Mouse (Mus musculus) lung, postnatal 10 days (tissue): ENCODE data around the gene Fam20b.

Source experiments
- DNase-seq: peaks from one replicate; pipeline ENCODE4 v3.0.0; 2021

The Fam20b gene

DNA sequence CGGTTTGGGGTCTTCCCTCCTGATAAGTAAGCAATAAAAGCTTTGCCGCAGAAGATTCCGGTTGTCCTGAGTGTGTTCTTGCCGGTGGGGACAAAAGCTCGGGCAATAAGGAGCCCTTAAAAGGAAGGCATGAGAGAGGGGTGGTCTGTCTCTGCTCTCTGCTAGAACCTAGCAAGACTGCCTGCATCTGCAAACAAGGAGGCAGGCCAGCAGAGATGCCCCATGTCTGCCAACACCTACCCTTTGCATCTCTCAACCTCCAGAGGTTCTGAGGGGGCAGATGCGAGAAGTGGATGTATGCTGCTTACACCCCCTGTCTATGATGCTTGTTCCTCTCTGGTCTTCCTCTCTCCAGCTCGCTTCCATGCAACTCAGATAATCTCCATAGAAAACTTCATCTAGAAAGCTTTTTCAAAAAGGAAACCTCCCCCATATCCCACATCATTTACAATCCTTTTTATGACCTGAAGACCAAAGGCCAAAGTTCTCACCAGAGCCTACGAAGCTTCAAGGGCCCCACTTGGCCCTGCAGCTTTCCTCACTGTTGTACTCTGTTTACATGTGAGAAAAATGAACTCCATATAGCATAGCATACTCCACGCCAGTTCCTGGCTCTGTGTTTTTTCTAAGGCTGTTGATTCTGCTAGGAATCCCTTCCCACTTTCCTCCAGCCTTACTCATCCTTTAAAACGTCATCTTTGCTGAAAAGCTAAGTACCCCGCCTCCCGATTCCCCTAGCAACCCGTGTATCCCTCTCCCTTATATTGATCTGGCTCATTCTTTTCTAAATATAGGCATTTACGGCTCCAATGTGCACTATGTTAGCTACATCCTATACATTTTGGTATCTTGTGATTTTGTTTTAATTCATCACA lies 8.6 kb upstream of the Fam20b start:
- DNase-seq, result no peak

DNA sequence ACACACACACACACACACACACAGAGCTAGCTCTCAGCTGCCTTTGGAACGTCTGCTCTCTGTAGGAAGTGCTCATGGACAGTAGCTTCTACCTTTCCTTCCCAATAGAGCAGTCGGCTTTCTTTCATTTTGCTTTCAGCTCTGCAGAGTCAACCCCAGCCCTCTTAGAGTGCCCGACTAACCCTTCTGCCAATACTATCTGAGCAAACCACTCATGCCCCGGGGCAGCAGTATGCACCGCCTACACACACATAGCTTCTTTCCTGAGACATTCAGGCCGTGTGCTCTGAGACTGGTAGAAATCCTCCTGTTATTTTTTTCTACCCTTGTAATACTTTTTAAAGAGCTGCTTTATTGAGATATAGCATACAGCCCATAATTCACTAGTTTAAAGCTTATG lies 3.2 kb upstream of the Fam20b start:
- DNase-seq, result no peak

DNA sequence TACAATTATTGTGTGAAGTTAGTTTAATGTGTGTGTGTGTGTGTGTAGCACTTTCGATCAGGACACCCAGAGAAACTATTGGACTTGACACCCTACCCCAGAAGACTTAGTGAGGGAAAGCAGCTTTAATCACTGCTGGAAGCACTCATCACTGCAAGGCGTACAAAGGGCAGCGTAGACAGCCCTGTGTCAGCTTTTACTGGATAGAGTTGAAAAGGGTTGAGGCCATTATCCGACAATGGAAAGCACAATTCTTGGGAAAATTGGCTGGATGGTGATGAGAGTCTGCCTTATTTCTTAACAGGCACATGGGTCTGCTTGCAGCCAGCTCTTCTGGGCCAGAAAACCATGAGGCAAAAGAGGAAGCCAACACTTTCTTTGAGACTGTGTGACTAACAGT lies 1.2 kb upstream of the Fam20b start:
- no peak for DNase-seq

DNA sequence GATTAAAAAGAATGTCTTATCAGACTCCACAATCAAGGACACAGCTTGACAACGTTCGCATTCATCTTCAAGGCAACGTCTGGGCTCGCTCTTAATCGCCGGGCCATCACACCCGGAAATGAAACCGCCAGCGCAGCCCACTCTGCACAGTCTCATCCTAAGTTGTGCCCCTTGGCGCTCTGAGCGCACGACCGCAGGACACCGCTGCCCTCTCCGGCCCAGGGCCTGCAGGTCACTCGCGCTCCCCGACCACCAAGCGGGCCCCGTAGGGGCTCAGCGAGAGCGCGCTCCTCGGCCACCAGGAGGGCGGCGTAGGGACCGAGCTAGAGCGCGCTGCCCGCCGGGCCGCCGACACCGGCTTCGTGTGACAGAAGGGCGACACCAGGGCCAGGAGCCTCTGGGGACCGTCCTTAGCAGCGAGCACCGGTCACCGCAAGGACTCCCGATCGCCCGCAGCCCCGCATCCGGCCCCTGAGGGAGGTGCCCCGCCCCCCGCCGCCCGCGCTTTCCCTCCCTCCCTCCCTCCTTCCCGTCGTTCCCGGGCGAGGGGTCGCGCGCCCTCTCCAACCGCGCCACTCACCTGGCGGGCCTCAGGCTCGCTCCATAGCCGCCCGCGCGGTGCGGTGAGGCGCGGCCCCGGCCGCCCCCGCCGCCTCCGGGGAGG lies 468 bp downstream of the Fam20b start:
- peak; percentile 64 for DNase-seq

DNA sequence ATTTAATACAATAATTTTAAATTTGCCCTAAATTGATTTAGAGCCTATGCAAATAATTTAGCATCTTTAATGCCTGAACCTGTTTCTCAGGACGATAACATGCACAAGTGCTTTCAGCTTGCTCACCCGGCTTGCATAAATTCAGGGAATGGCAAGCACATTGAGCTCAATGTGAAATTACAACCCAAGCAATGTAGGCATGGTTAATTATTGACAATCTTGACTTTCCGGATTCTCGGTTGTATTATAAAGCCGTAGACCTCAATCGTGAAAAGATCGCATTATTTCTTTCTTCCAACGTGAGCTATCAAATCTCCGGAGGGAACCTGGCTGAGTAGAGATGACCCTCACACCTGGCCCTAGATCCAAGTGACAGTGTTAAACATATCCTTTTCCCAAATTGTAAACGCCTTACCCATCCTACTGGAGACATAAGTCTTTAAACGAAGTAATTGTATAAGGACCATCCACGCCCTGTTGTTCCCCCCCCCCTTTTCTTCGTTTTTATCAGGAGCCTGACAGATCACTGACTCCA lies 1.1 kb downstream of the Fam20b start:
- DNase-seq, result no peak

DNA sequence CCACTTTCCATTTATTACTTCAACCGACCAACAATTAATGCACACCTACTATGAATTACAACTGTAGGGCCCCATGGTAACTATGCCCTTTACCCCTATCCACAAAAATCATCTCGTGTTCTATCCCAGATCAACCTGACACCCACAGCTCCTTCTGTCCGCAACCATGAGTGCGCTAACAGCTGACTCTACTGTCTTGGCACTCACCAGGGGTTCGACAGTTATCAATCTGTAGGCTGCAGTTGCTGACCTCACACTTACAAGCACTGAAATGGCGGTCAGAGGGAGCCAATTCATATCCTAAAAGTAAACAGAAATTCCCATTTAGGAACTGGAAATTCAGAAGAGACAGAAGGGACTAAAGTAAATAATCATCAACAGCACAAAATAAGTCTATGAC lies 2.2 kb downstream of the Fam20b start:
- DNase-seq, result no peak

DNA sequence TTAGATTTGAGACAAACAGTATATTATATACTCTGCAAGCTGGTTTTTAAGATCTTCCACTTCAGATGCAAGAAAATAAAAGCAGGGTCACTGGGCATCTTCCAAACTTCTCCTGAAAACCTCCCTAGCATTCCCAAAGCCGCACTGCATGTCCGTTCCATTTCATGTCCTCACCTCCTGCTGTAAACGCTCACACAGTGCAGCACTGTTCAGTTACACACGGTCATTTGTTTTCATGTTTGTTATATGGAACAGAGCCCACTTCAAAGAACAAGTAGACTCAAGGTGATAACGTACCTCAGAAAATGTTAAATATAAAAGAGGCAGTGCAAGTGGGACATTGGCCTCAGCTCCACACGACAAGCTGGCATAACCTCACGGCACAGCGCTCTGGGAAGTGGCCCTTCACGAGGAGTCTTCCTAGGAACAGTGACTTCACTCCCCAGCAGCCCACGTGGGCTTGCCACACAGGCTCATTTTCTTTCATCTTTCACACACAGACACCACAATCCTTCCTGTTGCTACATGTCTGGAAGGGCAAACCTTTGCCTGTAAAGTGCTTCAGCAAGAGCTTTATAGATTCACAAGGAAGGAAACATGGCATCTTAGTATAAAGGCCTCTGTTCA lies 8.3 kb downstream of the Fam20b start:
- no peak for DNase-seq

DNA sequence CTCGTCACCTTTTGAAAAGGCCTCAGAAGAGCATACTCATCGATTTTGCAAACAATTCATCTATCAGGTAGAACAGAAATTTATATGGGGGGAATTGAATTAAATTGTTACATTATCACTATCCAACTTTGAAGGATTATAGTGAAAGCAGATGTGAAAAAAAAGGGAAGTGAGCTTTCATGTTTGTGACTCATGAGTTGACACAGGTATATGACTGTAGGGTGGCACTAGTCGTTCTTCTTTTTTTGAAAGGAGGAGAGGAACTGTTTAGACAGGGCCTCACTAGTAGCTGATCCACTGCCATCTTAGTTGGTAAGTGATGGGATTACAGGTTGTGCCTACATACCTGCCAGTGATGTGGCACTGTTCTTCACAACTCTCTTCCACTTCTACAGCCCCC lies 10.2 kb downstream of the Fam20b start:
- no peak for DNase-seq

DNA sequence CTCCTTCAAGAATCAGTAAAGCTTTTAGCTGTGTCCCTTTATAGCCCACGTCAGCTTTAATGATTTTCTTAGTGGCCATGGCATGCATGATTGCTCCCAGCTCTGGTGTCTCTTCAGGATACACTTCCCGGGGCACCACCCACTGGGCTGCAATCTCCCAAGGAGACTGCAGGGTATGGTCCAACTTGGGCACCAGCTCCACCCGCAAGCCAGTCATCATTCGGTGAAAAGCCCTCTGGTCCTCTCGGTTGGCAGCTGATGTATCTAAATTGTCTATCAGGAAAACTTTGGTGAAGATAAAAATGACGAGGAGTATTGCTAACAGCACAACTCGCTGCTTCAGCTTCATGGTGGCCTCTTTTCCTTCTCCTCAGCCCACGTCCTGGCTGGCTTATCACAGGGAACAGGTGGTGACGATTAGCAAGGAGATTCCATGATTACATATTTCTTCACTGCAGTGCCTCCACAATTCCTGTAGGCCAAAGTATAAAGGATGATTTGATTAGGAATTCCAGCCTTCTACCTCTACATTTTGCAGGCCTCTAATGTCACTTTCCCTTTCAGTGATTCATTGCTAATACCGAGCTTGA lies 13.1 kb downstream of the Fam20b start:
- DNase-seq, result no peak

DNA sequence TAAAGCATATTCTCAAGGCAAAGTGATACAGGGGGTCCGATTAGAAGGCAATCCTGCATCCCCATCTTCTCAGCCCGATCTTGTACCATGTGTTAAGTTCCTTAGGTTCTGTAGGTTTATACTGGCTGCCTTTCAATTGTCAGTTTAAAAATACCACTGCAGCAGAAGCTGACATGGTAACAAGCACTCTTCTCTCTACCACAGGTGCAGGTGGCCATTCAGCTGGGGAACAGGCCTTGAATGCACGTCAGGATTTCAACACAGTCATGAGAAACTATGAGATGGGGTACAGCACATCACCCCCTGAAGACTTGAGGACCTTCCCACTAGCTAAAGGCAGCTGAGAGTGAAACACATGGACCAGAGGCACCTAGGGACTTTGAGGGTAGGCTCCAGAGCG lies 15.4 kb downstream of the Fam20b start:
- no peak for DNase-seq

DNA sequence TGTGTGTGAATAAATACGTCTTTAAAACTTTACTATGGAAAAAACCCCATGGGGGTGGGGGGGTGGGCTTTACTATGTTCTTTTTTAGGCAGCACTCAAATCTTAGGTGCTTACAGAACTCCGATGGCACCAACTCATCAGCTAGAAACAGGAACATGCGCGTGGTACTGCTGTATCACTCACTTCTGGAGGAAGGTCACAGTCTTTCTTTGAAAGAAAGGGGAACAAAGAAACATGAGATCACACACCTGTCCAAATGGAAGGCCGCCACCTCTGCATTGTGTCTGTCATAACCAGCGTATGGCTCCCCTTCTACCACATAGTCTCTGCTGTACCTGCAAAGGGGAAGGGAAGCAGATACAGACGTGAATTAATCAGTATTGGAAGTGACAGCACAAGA lies 16.7 kb downstream of the Fam20b start:
- DNase-seq, result no peak

DNA sequence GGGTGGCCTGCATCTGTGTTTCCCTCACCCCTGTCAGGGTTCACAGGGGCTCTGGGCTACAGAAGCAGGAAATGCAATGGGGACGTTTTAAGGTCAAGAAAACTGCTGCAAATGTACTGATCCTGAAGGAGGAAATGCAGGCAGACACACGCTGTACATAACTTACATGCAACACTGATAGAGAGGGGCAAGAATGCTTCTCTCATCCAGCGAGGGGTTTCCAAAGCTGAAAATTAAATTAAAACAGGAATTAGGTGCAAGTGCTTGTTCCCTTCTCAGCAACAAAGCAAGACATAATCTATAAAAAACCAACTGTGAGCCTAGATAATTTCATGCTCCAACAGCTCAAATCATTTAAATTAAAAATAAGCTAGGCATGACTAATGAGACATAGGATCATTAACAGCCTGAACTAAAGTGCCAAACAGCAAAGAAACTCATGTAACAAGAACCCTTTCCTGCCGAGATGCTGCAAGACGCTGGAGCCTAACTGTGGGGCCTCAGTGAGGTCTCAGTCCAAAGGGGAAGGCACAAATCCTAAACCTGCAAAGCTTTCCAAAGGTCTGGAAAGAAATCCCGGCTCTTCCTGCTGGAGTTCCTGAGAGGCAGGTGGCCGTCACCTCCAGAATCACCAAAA lies 32.7 kb downstream of the Fam20b start:
- no peak for DNase-seq

DNA sequence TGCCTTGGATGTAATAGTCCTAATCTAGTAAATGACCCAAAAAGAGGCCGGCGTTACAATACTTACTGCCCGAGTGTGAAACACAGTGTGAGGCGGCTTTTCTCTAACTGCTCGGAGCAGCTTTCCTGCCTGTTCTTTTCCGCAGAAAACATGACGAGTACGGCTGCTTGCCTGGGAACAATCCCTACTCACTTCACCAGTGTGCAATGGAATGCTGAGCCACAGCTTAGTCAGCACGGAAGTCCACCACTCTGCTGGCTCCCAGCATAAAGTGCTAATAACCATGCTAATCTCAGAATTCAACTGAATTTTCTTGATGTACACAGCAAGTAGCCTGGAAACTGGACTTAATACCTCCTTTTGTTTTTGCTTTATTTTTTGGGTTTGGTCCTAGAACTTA lies 39.3 kb downstream of the Fam20b start:
- DNase-seq, result no peak

DNA sequence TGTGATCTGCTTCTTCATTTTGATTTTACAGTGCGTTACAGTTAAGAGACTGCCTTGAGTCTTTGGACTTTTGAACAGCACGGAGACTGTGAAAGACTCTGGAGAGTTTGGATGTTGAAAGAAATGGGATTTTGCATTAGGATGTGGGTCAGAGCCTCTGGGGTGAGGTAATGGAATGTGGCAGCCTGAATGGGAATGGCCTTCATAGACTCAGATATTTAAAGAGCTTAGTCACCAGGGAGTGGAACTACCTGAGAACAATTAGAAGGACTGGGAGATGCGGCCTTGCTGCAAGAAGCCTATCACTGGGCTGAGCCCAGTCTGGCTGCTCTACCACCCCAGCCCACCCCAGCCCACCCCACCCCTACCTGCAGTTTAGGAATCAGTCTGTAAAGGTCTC lies 41.7 kb downstream of the Fam20b start:
- no peak for DNase-seq

DNA sequence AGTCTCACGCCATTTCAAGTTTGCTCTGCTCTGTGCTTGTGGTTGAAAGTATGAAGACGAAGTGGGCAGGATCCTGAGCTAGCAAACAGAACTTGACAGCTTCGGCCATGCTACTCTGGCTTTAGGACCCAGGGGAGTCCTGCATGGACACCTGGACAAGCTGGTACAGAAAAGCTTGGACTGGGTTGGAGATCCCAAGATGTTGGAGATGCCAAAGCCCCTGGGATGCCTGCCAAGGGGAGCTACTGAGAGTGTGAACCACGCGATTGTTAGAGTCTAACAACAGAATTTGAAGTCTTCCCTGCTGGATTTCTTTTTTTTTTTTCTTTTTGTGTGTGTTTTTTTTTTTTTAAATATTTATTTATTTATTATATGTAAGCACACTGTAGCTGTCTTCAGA lies 42.3 kb downstream of the Fam20b start:
- no peak for DNase-seq

DNA sequence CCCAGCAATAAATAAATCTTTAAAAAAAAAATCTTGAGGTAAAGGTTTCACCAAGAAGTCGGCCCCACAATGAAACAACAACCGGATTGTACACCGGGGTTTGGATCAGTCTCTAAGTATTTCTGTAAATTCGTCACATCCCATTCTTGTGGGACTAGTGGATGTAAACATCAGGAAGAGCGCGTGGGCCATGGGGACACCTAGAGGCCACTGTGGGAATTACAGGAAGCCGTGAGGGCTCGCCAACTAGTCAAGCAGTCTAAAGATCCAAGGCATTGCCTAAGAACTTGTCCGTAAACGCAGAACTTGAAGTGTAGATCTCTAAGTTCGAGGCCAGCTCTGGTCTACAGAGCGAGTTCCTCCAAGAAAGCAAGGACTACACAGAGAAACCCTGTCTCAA lies 42.7 kb downstream of the Fam20b start:
- peak; percentile 79 for DNase-seq

DNA sequence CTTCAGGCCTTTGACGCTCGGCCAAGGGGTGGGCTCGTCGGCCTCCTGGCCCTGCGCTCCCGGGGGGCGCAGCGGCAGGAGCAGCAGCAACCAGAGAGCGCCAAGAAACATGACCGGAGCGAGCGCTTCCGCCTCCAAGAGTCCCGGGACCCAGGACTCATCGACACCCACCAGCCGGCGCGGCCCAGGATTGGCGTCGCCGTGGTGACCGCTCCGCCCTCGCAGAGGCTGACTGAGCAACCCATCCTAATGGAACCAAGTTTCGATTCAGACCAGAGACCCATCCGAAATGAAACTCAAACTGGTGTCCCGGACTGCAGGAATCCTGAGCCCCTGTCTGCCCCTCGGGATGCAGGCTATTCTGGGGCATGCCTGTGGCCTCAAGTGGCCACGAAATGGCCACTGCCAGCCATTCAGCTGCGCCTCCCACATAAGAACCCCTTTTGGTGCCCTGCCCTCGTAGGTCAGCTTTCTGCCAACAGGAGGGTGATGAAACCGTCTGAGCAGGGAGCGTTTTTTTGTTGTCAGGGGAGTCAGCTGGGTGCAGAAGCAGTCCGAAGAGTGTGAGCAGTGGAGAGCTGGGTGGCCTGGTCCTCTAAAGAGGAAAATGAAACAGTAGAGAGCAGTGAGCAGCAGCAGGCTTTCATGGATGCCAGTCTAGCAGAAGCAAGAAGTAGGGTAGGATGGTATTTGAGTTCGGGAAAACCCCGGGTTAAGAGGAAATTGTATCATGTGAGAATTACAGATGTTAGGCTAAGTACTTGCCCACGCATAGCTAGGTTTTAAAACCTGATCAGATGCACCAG lies 44.5 kb downstream of the Fam20b start, which contains the start of gene Tor3a:
TSS of gene Tor3a (minus strand) at position 162 of the 806 bp plus-strand sequence.
- peak; percentile 88 for DNase-seq

DNA sequence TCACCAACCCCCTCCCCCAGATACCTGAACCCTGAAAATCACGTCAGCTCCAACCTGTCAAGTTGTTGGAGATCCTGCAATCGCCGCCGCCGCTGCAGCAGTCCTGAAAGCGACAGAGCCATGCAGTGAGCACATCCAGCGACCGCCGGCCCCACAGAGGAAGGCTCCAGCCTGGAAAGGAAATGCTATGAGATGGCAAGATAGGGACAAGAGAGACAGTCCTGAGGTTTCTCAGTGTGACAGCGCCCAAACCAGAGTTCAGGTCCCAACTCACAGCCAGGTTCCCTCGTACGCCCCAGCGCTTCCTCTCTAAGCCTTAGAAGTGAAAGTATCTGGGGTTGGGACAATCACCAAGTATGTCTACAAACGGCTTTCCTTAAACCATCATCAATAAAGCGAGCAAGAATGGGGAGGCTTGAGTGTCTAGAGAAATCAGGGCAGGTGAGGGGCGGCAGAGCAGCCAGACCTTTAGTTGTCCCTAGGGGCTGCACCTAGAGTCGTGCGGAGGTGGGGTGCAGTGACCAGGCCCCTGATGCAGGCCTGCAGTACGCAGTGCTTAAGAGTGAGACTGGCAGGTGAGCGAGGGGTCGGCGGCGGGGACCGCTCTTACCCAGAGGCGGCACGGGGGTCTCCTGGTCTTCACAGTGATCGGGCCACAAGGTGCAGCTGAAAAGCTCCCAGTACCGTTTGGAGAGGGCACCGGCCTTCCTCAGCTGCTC lies 45.3 kb downstream of the Fam20b start:
- DNase-seq, result peak; percentile 53

DNA sequence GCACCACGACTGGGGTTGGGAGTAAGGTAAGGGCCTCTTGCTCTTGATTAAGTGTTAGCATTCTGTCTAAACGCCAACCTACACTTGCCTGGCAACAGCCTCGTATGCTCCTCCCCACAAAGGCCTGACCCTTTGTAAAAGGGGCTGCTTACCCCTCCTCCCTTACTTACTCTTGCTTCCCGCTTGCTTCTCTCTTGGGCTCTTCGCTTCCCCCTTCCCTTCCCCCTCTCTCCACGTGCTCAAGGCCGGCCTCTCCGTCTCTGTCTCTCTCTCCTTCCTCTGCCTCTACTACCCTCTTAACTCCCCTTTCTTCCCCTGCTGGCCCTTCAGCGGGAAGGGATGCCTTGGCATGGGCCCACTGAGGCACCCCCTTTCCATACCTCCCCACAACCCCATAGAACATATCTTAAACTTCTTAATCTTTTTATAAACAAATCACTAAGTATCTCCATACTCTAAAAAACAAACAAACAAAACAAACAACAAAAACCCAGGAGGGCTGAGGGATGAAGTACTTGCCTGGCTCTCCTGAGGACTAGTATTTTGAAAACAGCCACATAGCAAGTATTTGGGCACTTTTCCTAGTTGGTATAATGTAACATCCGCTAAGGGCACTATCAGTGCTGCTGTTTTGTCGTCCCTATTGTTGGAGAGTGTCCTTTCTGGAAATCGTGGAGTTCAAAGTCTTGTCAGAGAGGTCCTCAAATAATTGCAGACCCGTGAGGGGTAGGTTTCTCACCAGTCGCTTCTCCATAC lies 46.0 kb downstream of the Fam20b start:
- peak; percentile 46 for DNase-seq

DNA sequence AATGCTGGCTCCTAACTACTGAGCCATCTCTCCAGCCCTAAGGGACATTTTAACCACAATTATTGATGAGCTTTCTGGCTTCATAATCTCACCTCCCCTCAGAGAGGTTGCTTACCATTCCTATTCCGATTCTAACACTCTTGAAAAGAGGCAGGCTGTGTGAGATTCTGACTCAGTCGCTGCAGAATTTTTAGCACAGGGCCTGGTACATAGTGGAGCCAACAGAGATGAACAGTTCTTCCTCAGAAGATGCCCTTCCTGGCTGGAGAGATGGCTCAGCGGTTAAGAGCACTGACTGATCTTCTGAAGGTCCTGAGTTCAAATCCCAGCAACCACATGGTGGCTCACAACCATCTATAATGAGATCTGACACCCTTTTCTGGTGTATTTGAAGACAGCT lies 47.0 kb downstream of the Fam20b start:
- DNase-seq, result no peak
